Mouse (Mus musculus) naive thymus-derived CD4-positive, alpha-beta T cell, adult 2 months (primary cell): Measurements from ENCODE around the gene Gpld1.

Experiments used
- DNase-seq: peaks from one replicate; pipeline ENCODE4 v3.0.0-alpha.2; 2011; ENCODE audit warnings: low read depth

The Gpld1 gene

DNA sequence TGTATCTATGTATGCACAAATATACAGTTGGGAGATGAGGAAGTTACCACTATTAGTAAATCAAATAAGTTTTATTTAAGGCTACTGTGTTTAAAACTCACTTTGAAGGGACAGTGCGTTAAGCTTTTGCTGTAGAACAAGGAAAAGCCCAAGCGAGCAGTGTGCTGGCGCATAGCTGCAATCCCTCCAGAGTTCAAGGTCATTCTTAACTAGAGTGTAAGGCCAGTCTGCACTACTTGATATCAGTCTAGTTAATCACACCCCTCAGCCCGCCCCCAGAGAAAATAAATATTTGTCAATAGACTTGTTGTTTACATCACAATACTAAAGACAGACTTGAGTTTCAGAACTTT is 77.6 kb downstream of the Gpld1 start:
- DNase-seq = no peak

DNA sequence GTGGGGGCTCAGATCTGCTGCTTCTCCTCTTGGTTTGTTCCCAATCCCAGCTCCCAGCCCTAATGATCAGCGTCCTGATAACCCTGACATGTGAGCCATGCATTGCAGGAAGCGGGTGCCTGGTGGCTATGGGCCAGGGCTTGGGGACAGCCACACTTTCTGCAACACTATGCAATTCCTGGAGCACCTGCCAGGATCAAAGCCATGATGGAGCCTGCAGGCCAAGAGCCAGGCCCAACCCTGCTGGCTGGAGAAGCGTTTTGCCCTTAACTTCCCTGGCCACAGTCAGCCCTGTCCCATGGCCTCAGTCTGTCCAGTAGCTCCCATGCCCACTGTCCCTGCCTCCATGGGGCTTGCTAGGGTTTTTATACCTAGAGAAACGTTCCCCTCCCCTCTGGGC is 79.4 kb downstream of the Gpld1 start:
- no peak for DNase-seq

DNA sequence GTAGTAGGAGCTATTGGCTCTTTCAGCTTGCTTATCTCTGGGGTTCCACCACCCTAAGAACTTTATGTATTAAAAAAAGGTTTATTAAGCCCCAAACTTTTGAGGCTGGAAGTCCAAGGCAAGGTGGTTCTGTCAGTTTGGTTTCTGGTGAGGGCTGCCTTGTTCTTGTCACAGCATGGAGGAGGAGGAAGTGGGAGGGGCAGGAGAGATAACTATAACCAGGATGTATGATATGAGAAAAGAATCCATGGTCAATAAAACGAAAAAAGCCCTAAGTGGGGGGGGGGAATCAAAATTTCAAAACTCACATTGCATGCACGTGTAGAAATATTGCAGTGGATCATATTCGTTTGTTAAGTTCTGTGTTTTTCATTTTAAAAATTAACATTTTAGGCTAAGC is 80.2 kb downstream of the Gpld1 start:
- no peak for DNase-seq

DNA sequence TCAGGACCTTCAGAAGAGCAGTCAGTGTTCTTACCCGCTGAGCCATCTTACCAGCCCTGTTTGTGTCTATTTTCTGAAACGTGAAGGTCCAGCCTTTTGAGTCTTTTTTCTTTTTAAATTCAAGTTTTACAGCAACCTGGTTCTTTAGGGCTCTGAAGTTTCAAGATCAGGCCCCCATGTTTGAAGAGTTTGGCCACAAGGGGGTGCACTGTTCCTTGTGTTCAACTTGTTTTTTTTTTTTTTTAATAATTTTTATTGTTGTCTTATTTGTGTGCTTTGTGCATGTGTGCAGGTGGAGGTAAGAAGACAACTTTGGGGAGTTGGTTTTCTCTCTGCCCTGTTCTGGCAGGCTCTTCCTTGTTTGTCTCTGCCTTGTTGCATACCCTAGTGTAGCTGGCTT is 81.7 kb downstream of the Gpld1 start:
- DNase-seq = peak; percentile 72

DNA sequence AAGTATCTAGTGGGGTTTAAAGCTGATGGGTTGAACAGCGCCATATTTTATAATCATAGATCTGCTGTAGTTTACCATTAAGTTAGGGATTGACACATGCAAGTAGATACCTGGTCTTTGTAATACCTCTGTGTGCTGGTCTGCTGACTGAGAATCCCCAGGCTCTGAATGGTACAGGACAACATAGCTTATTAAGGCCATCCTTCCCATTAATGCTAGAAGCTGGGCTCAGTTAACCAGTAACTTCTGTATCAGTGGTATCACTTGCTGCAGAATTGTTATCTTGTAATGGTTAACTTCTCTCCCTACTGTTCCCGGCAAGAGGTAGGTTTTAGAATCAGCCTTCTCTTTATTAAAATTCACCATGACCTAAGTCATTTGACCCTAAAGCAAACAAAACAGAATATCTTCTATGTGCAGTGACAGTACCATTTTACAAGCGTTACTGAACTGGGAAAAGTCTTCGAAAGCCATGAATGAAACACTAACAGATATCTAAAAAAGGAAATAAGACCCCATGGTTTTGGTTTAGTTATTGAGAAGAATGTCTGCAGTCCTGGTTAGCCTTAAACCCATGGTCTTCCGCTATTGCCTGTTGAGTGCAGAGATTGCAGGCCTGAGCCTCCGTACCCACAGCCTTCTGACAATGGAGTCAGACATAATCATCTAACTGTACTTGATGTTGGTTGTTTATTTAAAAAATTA is 83.6 kb downstream of the Gpld1 start:
- DNase-seq = no peak

DNA sequence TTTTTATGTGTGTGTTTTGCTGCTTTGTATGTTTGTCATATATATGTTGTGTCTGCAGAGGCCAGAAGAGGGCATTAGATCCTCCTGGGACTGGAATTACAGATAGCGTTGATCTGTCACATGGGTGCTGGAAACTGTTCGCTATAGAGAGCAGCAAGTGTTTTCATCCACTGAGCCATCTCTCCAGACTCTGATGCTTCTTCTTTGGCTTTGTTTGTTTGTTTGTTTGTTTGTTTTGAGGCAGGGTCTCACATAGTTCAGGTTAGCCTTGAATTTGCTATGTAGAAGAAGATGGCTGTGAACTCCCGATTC is 84.1 kb downstream of the Gpld1 start:
- DNase-seq = no peak

DNA sequence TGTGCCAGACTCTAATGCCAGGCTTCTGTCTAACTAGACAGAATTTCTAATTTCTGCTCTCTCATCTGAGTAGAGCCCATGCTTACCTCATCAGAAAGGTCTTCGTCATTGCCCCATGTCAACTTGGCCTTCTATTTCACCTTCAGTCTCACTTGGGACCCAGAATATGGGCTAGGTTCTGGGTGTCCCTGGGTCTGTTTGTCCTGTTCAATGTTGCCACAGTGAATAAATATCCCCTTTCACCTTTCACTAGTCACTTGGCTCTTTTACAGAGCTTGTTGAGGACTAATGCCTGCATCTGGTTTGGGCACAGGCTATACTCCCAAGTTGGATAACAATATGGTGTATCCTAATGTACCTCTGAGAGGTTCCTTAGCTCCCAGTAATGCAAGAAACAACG is 96.5 kb downstream of the Gpld1 start:
- no peak for DNase-seq
